Mouse (Mus musculus): ENCODE measurements around the gene Arl8b. TPM values are rescaled to one million over a fixed set of nuclear protein-coding genes. Genes with fewer than 3 reads are reported as not detected.

Arl8b gene
- polyA plus RNA-seq (2017; shearing (Covaris generic)) = 43.0 TPM

DNA sequence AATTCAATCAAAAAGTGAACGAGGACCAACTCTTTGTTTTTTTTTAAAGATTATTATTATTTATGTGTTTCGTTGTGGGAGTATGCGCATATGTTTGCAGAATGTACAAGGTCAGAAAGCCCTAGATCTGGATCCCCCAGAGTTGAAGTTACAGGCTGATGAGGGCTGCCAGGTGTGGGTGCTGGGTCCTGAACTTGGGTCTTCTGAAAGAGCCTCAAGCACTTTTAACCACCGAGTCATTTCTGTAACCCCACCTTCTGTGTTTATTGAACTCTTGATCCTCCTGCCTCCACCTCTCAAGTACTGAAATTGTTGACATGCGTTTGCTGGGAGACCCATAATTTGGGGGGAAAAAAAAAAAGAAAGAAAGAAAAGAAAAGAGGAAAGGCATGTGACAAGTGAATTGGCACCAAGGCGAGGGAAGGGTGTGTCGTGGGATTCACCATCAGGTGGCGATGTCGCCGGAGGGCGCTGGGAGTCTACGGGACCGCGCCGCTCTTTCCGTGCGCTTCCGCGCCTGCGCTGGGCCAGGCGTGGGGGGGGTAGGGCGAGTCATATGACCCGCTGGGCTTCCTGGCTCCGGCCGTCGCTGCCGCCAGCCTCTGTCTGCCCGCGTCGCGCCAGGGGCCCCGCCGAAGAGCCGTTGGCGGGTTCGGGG lies at the start of gene Arl8b:
Gene Arl8b (plus strand): TSS at position 574 of the 658 bp plus-strand sequence.

DNA sequence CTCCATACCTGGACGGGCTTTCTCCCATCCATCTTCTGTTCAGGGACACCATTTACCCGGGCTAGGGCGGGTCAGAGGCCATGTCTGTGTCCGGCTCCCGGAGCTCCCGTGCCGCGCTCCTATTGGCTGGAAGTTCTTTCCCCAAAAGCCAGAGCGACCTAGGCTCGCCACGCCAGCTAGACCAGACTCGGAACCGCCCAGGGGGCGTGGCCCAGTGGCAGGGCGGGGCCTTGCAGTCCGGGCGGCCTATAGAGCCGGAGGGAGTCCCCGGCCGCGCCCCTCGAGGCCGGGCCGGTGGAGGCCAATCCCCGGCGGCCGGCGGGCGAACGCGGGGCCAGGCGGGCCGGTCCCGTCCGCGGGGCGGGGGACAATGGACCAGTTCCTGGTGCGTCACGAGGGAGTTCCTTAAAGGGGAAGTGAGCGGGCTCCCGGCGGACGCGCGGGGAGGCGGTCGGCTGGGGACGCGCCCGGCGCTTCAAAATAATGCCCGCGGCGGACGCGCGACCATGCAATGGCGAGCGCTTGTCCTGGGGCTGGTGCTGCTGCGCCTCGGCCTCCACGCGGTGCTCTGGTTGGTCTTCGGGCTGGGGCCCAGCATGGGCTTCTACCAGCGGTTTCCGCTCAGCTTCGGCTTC lies 45.5 kb downstream of the Arl8b start, which contains the start of gene Edem1:
Gene Edem1 (plus strand): TSS at position 408 of the 635 bp plus-strand sequence.

Other genes with a start within 250 kb of the Arl8b start
- gene Bhlhe40, start 122.5 kb upstream of the Arl8b start, polyA plus RNA-seq (2017; shearing (Covaris generic)) = 55.8 TPM
- gene Edem1, start 45.5 kb downstream of the Arl8b start, polyA plus RNA-seq (2017; shearing (Covaris generic)) = 47.4 TPM